Mouse (Mus musculus) CH12.LX (cell line): ENCODE measurements at regions not wholly inside any gene's neighbourhood (a gene's known extent, or its start where the extent isn't known, plus 50 kb on each side); places are given as distances from the start of the nearest gene placed in this dataset.

Experiments
- DNase-seq: peaks from one replicate; pipeline ENCODE4 v3.0.0-alpha.2; 2013; ENCODE audit errors: extremely low read depth
- H3K27ac ChIP-seq: 2 replicates; pipeline ENCODE4 v1.5.1; 2012; ENCODE audit warnings: low read depth, mild to moderate bottlenecking, control low read depth, moderate library complexity; ENCODE audit not compliant: insufficient read depth
- H3K27me3 ChIP-seq: replicated peaks from 2 replicates; pipeline ENCODE3; 2012; ENCODE audit warnings: inconsistent platforms
- H3K36me3 ChIP-seq, 2 experiments: replicated peaks in 1 of 2; 2 replicates each; pipeline versions ENCODE3 to v1.6.1; 2012; ENCODE audit warnings: inconsistent platforms in 1 of 2, low read length in 1 of 2, mild to moderate bottlenecking in 1 of 2, mixed read lengths in 1 of 2, moderate library complexity in 1 of 2; ENCODE audit not compliant: control insufficient read depth in 1 of 2, insufficient read depth in 1 of 2
- H3K4me1 ChIP-seq, 2 experiments: 2 replicates each; pipeline ENCODE4 v1.6.1; 2012; ENCODE audit warnings: inconsistent platforms in 1 of 2, moderate library complexity in 1 of 2; ENCODE audit not compliant: insufficient read depth in 2 of 2, control insufficient read depth in 1 of 2
- H3K4me2 ChIP-seq: 2 replicates; pipeline ENCODE4 v1.6.1; 2012; ENCODE audit warnings: low read depth, mild to moderate bottlenecking, control low read depth; ENCODE audit not compliant: poor library complexity, insufficient read depth, severe bottlenecking
- H3K4me3 ChIP-seq, 3 experiments: fragments of 150-350 bp in 1 of 3; sonication (generic) in 1 of 3; replicated peaks in 1 of 3; 2 replicates each; pipeline versions ENCODE3 to v1.5.1; 2011 to 2012; ENCODE audit warnings: low read depth in 2 of 3, low read length in 2 of 3, mild to moderate bottlenecking in 2 of 3, moderate library complexity in 2 of 3, control low read depth in 1 of 3, improper control_type of control experiment in 1 of 3, inconsistent platforms in 1 of 3, mixed read lengths in 1 of 3; ENCODE audit not compliant: poor library complexity in 1 of 3
- H3K79me2 ChIP-seq: replicated peaks from 2 replicates; pipeline ENCODE4 v1.6.1; 2012; ENCODE audit warnings: mild to moderate bottlenecking, moderate library complexity; ENCODE audit not compliant: control insufficient read depth, poor library complexity, insufficient read depth, severe bottlenecking; ENCODE audit errors: extremely low read depth
- H3K9ac ChIP-seq: 2 replicates; pipeline ENCODE4 v1.6.1; 2012; ENCODE audit warnings: low read depth, mild to moderate bottlenecking, control low read depth, moderate library complexity; ENCODE audit not compliant: insufficient read depth
- H3K9me3 ChIP-seq: replicated peaks from 2 replicates; pipeline ENCODE3; 2012; ENCODE audit warnings: low read length, inconsistent platforms, mixed read lengths
- BHLHE40 ChIP-seq: IDR thresholded peaks from 2 replicates; pipeline ENCODE4 v1.6.1; 2011; ENCODE audit warnings: mild to moderate bottlenecking, low read depth, low read length, improper control_type of control experiment
- CTCF ChIP-seq, 2 experiments: IDR thresholded peaks in 1 of 2; conservative IDR thresholded peaks in 1 of 2; 2 replicates each; pipeline ENCODE4 v1.5.1; 2011 to 2012; ENCODE audit warnings: low read depth in 2 of 2, low read length in 2 of 2, improper control_type of control experiment in 1 of 2, inconsistent platforms in 1 of 2, mild to moderate bottlenecking in 1 of 2, moderate library complexity in 1 of 2
- E2F4 ChIP-seq: IDR thresholded peaks from 2 replicates; pipeline ENCODE4 v1.6.1; 2011; ENCODE audit warnings: low read depth, low read length, improper control_type of control experiment; ENCODE audit not compliant: insufficient replicate concordance
- EP300 ChIP-seq: IDR thresholded peaks from 2 replicates; pipeline ENCODE4 v1.6.1; 2011; ENCODE audit warnings: low read length, improper control_type of control experiment
- ETS1 ChIP-seq: conservative IDR thresholded peaks from 2 replicates; pipeline ENCODE4 v1.6.1; 2012; ENCODE audit warnings: low read depth, mild to moderate bottlenecking, inconsistent platforms, low read length, improper control_type of control experiment, moderate library complexity
- HCFC1 ChIP-seq: IDR thresholded peaks from 2 replicates; pipeline ENCODE4 v1.6.1; 2012; ENCODE audit warnings: low read depth, mild to moderate bottlenecking, inconsistent platforms, low read length, improper control_type of control experiment
- IRF4 ChIP-seq: IDR thresholded peaks from 2 replicates; pipeline ENCODE4 v1.6.1; 2014; ENCODE audit warnings: low read depth, mild to moderate bottlenecking, inconsistent platforms, low read length, improper control_type of control experiment
- JUN ChIP-seq: IDR thresholded peaks from 2 replicates; pipeline ENCODE4 v1.6.1; 2011; ENCODE audit warnings: low read depth, mild to moderate bottlenecking, low read length, improper control_type of control experiment, moderate library complexity; ENCODE audit not compliant: insufficient read depth
- JUND ChIP-seq: conservative IDR thresholded peaks from 2 replicates; pipeline ENCODE4 v1.6.1; 2011; ENCODE audit warnings: low read depth, low read length, improper control_type of control experiment
- MAFK ChIP-seq: IDR thresholded peaks from 2 replicates; pipeline ENCODE4 v1.6.1; 2011; ENCODE audit warnings: low read length, improper control_type of control experiment; ENCODE audit not compliant: insufficient replicate concordance
- MAZ ChIP-seq: IDR thresholded peaks from 2 replicates; pipeline ENCODE4 v1.6.1; 2012; ENCODE audit warnings: low read depth, mild to moderate bottlenecking, inconsistent platforms, low read length, improper control_type of control experiment, moderate library complexity
- MYC ChIP-seq: IDR thresholded peaks from 2 replicates; pipeline ENCODE4 v1.6.1; 2011; ENCODE audit warnings: low read depth, mild to moderate bottlenecking, improper control_type of control experiment, low read length
- NRF1 ChIP-seq: IDR thresholded peaks from 2 replicates; pipeline ENCODE4 v1.6.1; 2014; ENCODE audit warnings: low read depth, mild to moderate bottlenecking, inconsistent platforms, low read length, improper control_type of control experiment, moderate library complexity
- POLR2A ChIP-seq: IDR thresholded peaks from 2 replicates; pipeline ENCODE4 v1.6.1; 2011; ENCODE audit warnings: low read depth, mild to moderate bottlenecking, improper control_type of control experiment, low read length
- RAD21 ChIP-seq: IDR thresholded peaks from 2 replicates; pipeline ENCODE4 v1.6.1; 2011; ENCODE audit warnings: low read depth, mild to moderate bottlenecking, low read length, improper control_type of control experiment, moderate library complexity
- RCOR1 ChIP-seq: conservative IDR thresholded peaks from 2 replicates; pipeline ENCODE4 v1.6.1; 2012; ENCODE audit warnings: low read depth, mild to moderate bottlenecking, inconsistent platforms, low read length, improper control_type of control experiment
- SIN3A ChIP-seq: IDR thresholded peaks from 2 replicates; pipeline ENCODE4 v1.6.1; 2012; ENCODE audit warnings: low read length, improper control_type of control experiment, inconsistent platforms
- TBP ChIP-seq: conservative IDR thresholded peaks from 2 replicates; pipeline ENCODE4 v1.6.1; 2011; ENCODE audit warnings: low read depth, low read length, improper control_type of control experiment
- TCF12 ChIP-seq: IDR thresholded peaks from 2 replicates; pipeline ENCODE4 v1.6.1; 2014; ENCODE audit warnings: low read depth, mild to moderate bottlenecking, inconsistent platforms, low read length, improper control_type of control experiment
- USF1 ChIP-seq: IDR thresholded peaks from 2 replicates; pipeline ENCODE4 v1.6.1; 2014; ENCODE audit warnings: low read depth, mild to moderate bottlenecking, inconsistent platforms, low read length, improper control_type of control experiment
- USF2 ChIP-seq: conservative IDR thresholded peaks from 2 replicates; pipeline ENCODE4 v1.6.1; 2011; ENCODE audit warnings: low read depth, low read length, improper control_type of control experiment
- ZMIZ1 ChIP-seq: IDR thresholded peaks from 2 replicates; pipeline ENCODE4 v1.6.1; 2012; ENCODE audit warnings: low read depth, mild to moderate bottlenecking, inconsistent platforms, low read length, improper control_type of control experiment
- dilution Hi-C: fragments of 300-500 bp; cut with MboI; formaldehyde crosslinking; loops from 2 replicates; pipeline ENCODE4 v1.14.3; 2020; ENCODE audit warnings: low sequenced_read_pairs; ENCODE audit not compliant: extremely low pct_unique_long_range_greater_than_20kb, extremely low pct_ligation_motif_present
- in situ Hi-C: fragments of 300-500 bp; cut with MboI; formaldehyde crosslinking; loops from 3 replicates; pipeline ENCODE4 v1.14.3; 2019; ENCODE audit warnings: low sequenced_read_pairs, low pct_ligation_motif_present, low pct_unique_long_range_greater_than_20kb, mixed read lengths

GRCm38 (mm10) chr1:4602386-4602785 is 205.3 kb upstream of the Gm37988 start:
- Histone ChIP-seq H3K4me3 (no peak overlapping the region), H3K4me1 (no peaks in the 10 kb centered on the region), H3K9me3 (no peaks in the 10 kb centered on the region), H3K36me3 (no peaks in the 10 kb centered on the region), H3K79me2 (no peaks in the 10 kb centered on the region), H3K27ac (no peak overlapping the region), H3K9ac (no peak overlapping the region), H3K27me3 (no peaks in the 10 kb centered on the region), H3K4me2 (no peak overlapping the region)
- in situ Hi-C loops = no loop called here
- TF ChIP-seq JUND (no peak), USF2 (no peak), E2F4 (no peak), HCFC1 (no peak), NRF1 (no peak), RCOR1 (no peak), TCF12 (no peak), BHLHE40 (no peak), ZMIZ1 (no peak), USF1 (no peak), RAD21 (no peak), MYC (no peak), MAFK (no peak), TBP (no peak), POLR2A (no peak)
- DNase-seq = no peak
- dilution Hi-C loops = no loop called here

DNA sequence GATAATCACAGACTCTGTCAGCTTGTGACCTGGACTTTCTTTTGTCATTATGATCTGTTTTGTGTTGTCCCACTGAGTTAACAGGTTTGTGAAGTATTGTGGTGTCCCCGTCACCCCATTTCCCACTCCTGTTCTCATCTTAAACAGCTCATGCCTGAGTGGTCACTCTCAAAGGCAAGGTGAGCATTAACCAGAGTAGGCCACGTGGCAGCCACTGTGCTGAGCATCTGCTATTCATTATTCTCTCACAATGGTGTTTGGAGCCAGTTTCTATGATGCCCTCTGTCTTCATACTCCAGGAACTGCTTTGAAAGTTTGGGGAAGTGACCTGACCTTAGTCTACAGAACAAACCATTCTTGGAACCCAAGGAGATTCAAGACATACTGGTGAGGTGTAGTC is 198.9 kb upstream of the Gm37988 start:
- no peaks in the 10 kb centered on the region for H3K9me3 ChIP-seq

GRCm38 (mm10) chr1:4613305-4613704 is 194.4 kb upstream of the Gm37988 start:
- dilution Hi-C loops (no loop called here), in situ Hi-C loops (no loop called here)
- no peaks in the 10 kb centered on the region for H3K27me3 ChIP-seq
- TF ChIP-seq ETS1 (no peak), IRF4 (no peak), SIN3A (no peak), MAZ (no peak), USF1 (no peak), CTCF (conservative IDR thresholded peaks at IDR 0.05 in 1 of 2, IDR thresholded peaks at IDR 0.05 in 1 of 2; ENCODE audit: low read depth in 2 of 2, low read length in 2 of 2) (no peak), JUN (no peak), E2F4 (no peak), RAD21 (no peak), JUND (no peak), RCOR1 (no peak)
- H3K9me3 ChIP-seq = no peaks in the 10 kb centered on the region
- no peak overlapping the region for H3K4me2 ChIP-seq
- H3K9ac ChIP-seq = no peak overlapping the region
- no peaks in the 10 kb centered on the region for H3K79me2 ChIP-seq
- H3K4me3 ChIP-seq = no peak overlapping the region
- no peak overlapping the region for H3K27ac ChIP-seq
- H3K4me1 ChIP-seq = no peaks in the 10 kb centered on the region; a peak in 1 of 4 replicates
- DNase-seq = no peak
- no peaks in the 10 kb centered on the region for H3K36me3 ChIP-seq

More for the DNA sequence above, 198.9 kb upstream of the Gm37988 start:
- Histone ChIP-seq H3K27me3 (no peaks in the 10 kb centered on the region), H3K4me2 (no peak overlapping the region), H3K4me1 (no peaks in the 10 kb centered on the region; a peak in 1 of 4 replicates), H3K79me2 (no peaks in the 10 kb centered on the region), H3K4me3 (no peak overlapping the region), H3K36me3 (no peaks in the 10 kb centered on the region), H3K27ac (no peak overlapping the region), H3K9ac (no peak overlapping the region)
- in situ Hi-C loops (no loop called here), dilution Hi-C loops (no loop called here)
- TF ChIP-seq EP300 = no peak
- no peak for DNase-seq
